Mouse (Mus musculus) testis, postnatal 14 days (tissue): ENCODE results near the gene Cd2.

Experiments used
- DNase-seq: peaks from one replicate; pipeline ENCODE4 v3.0.0; 2021; ENCODE audit warnings: low spot score

Cd2 gene

GRCm38 (mm10) chr3:101274794-101275193 is 12.9 kb downstream of the Cd2 start:
- no peak for DNase-seq

DNA sequence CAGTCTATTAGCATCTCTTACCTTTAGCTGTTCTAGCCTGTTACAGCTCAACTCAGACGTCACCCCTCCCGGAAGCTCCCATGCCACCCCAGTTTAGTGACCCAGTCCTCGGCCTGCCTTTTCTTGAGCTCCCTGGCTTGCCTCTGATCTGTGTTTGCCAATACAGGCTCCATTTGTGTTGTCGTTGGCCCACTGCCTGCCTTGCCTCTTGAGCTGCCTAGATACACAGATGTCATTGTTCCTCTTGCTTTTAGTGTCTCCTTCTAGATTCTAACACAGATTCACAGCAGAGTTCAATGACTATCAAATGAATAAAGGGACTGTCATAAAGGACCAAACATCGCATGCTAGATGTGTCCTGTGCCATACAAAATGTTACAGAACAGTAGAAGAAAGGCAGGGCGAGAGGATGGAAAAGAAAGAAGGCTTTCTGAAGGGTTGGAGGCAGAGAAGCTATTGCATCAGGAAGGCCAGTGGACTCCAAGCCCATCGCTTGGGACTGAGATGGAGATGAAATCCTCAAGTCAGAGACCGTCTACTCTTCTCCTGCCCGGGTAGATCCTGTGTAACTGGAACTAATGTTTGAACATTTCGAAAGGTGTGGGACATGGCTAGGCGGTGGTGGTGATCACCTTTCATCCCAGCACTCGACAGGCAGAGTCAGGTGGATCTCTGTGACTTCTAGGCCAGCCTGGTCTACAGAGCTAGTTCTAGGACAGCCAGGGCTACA is 13.5 kb downstream of the Cd2 start:
- DNase-seq = no peak

GRCm38 (mm10) chr3:101272166-101272565 is 15.6 kb downstream of the Cd2 start:
- no peak for DNase-seq

- no peak for DNase-seq
These were observed 16.9 kb downstream of the Cd2 start for GRCm38 (mm10) chr3:101270833-101271232.

DNA sequence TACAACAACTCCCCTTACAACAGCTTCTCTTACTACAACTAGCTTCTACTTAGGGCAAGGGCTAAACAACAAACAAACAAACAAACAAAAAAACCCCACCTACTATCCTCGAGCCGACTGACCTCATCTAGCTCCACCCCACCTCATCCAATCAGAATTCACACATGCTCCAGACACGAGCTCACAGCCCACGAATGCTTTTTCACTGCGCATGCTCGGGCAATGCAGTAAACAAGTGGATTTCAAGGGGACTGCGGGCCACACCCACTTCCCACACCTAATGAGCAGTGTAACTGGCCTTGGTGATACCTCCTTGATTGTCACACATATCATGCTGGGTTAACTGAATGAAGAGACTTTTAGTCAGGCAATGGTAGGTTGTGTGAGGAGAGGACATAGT is 19.4 kb downstream of the Cd2 start:
- DNase-seq = no peak

GRCm38 (mm10) chr3:101265561-101266091 is 22.1 kb downstream of the Cd2 start:
- DNase-seq = no peak

DNA sequence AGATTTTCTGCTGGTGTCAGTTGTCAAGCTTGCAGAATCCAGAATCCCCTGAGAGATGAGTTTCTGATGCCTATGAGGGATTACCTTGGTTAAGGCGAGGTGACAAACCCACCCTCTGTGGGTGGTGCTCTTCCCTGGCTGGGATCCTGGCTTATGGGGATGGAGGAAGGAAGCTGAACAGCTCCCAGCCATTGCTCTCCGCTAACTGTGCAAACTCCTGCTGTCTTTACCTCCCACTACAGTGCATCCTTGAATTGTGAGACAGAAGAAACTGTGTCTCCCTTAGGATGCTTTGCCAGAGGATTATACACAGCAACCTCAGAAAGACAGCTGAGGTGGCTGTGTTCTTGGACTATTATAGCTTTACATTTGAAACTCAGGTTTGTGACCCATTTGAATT is 28.8 kb downstream of the Cd2 start:
- DNase-seq = no peak

DNA sequence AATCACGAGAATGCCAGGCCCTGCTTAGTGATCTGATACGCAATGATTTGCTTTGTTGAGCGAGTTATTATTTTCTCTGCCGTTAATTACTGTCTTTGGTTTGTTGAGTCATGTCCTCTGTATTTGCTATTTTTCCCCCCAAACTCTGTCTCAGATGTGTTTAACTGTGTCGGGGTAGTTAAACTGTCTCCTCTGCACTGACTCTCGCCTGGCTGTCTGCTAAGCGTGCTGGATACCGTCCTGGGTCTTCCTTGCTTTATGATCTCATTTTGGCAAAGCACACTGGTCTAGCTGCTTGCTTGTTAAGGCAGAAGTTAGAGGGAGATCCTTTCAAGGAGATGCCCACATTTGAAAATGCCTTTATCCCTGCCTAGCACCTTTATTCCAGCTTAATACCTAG is 31.6 kb downstream of the Cd2 start:
- DNase-seq = no peak

- no peak for DNase-seq
These were observed 35.6 kb downstream of the Cd2 start for GRCm38 (mm10) chr3:101252141-101252540.

DNA sequence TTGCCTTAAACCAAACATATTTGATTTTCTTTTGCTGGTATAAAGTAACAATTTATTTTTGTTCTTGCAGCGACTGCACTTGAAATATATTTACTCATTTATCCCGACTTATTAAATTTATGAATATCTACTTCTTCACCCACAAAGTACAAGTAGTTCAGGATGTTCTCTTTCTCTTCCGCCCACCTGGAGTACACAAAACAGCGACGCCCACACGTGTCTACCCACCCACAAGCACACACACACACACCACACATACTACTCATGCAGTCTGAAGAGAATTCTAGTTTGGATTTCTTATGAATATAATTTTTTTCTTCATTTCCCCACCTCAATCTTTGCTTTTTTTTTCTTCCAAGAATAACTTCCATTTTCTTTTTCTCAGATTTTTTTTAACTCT is 37.9 kb downstream of the Cd2 start:
- no peak for DNase-seq

GRCm38 (mm10) chr3:101245212-101245611 is 42.5 kb downstream of the Cd2 start:
- DNase-seq = no peak

DNA sequence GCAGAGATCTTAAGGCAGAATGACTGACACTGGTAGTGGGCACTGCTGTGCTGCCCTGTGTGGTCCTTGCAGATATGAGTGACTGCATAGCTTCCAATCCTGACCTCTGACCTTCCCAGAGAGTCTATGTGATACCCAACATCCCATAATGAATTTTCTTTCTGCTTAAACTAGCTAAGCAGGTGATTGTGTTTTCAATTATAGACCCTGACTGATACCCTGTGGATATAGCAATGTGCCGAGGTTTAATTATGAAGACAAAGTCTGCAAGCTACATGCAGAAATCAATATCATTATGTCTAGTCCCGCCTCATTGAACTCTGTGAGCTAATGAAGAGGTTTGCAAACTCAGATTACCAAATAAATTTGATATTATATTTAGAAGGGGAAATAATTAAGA is 44.7 kb downstream of the Cd2 start:
- no peak for DNase-seq

DNA sequence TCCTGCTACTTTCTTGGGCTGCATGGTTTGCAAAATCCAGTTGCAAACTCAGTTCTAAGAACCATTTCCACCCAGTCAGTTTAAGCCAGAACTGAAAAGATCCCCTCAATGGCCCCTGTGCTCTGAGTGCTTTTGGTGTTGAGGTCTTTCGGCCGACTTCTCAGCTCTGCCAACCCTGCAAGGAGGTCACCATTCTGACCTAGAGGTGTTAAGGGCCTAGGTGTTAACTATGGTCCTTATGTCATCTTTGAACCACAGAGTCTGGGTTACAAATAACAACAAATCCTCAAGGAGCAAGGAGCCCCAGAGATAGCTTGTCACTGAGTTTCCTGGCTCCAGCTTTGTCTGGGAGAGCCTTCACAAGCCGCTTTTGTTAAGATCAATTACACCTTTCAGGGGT is 45.9 kb downstream of the Cd2 start:
- DNase-seq = no peak

- DNase-seq = no peak
These were observed 46.9 kb downstream of the Cd2 start for GRCm38 (mm10) chr3:101240859-101241258.

- DNase-seq = no peak
These were observed 48.5 kb downstream of the Cd2 start for GRCm38 (mm10) chr3:101239236-101239635.

DNA sequence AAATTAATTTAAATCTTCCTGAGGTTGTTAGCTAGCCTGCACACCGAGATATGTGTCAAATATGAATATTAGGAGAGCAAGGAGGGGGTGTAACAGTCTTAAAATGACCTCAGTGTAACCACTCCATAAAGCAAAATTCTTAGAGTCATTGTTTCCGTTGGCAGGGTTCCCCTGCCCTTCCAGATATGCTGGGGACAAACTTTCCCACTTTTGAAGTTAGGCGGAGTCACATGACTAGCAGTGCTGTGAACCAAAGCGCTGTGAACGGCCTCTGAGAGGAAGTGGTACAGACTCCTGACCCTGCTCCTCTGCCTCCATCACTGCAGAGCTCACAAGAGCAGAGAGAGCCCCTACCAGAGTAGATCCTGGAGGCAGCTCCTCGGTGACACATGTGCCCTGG is 49.0 kb downstream of the Cd2 start:
- DNase-seq = no peak

DNA sequence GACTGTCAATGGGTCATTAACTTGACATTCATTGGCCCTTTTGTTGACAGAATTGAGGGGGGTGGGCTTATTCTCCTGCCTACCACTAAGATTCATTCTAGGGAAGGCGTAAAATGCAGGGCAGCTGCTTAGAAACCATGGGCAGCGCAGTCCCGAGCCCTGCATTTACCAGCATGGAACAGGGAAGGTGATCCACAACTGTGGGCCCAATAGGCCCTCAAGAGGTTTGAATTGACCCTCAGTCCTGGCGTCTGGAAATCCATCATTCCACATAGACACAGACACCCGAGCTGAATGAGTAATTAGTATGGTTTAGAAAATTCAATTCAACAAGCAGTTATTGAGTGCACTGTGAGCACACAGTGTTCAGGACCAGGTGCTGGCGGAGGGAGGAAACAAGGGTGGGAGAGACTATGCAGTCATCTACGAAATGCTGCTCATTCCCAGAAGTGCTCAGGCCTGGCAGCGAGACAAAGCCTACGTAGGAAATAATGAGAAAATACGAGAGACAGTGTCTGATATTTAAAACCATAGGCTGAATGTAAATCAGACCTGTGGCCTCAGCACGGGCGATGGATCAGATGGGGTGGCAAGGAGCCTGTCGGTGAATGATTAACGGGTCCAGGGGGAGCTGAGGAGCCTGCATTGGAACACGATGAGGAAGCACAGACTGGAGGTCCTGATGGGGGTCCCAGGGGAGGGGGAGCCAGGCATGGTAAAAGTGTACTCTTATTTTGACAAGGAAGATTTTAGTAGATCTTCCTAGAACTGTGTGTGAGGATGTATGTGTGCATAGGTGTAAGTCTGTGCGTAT is 50.5 kb downstream of the Cd2 start:
- DNase-seq = no peak

GRCm38 (mm10) chr3:101236261-101236660 is 51.5 kb downstream of the Cd2 start:
- no peak for DNase-seq

DNA sequence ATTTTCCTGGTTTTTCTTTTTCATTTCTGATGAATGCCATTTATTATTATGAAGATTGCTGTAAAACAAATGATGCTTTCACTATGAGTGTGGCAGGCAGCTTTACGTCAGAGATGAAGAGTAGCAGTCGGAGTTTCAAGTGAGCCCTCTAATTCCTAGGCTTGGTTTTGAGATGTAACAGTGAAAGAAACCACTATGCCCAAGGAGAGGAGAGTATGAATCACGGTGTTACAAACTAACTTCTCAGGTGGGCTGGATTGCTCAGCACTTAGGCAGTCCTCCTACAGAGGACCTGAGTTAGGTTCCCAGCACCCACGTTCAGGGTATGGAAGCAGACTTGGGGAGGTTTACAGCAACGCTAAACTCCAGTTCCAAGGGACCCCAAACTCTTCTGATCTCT is 52.4 kb downstream of the Cd2 start:
- no peak for DNase-seq

DNA sequence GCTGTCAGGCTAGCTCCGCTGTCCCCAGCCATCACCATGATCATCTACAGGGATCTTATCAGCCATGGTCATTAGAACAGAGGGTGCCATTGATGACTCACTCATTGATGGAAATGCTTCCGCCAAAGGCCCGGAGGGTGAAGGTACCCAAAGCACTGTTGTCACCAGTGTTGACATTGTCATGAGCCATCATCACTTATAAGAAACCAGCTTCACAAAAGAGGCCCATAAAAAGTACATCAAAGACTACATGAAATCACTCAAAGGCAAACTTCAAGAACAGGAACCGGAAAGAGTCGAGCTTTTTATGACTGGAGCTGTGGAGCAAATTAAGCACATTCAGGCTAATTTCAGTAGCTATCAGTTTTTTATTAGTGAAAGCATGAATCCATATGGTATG is 54.3 kb downstream of the Cd2 start:
- no peak for DNase-seq

DNA sequence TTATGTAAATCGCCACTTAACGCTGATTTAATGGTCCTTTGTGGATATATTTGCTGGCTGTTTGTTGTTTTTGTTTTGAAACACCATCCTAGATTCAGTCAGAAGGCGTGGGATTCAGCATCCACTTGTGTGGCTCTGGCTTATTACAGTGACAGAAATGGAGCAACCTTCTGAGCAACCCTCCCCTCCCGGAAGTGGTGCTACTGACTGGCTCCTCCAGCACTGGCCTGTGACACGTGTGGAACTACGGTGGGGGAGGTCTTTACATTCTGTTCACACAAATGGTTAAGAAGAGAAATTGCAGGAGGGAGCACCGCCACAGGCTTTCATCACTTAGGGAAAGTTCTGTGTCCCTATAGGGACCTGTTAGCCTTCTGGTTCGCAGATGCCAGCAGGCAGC is 55.2 kb downstream of the Cd2 start:
- no peak for DNase-seq

DNA sequence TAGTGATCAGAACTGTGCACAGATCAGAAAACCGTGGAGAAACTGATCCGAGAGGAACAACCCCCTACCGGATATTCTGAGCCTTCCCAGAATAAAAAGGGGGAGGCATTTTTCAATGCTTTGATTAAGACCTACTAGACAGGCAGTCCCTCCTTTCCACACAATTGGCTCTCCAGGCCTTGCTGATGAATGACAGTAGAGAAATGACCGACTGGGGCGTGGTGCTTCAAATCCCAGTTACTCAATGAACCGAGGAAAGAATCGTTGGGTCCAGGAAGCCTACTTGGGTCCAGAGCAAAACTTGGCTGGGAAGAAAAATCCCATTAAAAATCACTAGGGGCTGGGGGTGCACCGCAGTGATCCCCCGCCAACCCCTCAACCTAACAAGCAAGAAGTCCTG is 57.5 kb downstream of the Cd2 start:
- DNase-seq = no peak

DNA sequence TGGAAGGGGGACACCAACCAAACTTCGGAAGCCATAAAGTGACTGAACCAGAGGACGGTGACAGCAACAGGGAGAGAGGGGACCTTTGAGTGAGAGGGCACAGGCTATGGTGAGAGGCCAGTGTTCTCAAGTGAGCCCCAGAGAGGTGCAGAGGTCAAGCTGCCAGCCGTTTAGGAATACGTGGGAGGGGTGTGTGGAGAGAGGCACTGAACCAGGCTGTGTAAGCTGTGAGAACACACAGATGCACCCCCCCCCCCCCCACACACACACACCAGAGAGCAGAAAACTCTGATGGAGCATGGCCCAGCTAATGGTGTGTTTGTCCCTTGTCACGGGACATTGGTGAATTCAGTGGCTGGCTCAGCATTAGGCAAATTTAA is 58.2 kb downstream of the Cd2 start:
- DNase-seq = no peak
